Mouse (Mus musculus) embryonic fibroblast, embryonic 13.5 days (primary cell): ENCODE data around the gene Art4.

Experiments used
- CTCF ChIP-seq: IDR thresholded peaks from 2 replicates; pipeline ENCODE4 v1.5.1; 2011; ENCODE audit warnings: mild to moderate bottlenecking, control low read depth, low read length, moderate library complexity, borderline replicate concordance; ENCODE audit not compliant: insufficient read depth
- POLR2A ChIP-seq: IDR thresholded peaks from 2 replicates; pipeline ENCODE4 v1.6.1; 2011; ENCODE audit warnings: low read depth, mild to moderate bottlenecking, control low read depth, low read length, moderate library complexity

DNA sequence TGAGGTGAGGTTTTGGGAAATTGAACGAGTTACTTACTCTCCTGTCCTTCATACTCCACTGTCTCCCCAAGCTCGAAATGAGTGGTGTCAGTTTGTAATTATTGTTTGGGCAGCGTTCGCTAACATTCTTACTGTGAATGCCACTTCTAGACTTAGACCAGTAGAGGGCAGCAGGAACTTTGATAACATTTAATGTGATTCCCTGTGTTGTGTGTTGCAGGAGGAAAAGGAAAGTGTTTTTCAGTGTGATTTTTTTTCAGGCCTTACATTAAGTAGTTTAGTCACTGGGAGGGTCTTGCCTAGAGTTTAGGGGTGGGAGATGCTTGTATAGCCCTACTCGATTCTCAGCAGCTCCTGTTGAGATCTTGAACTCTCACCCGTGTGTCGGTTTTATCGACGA lies 3.5 kb upstream of the Art4 start:
- TF ChIP-seq CTCF = no peak
- TF ChIP-seq POLR2A = no peak
